Mouse (Mus musculus) CH12.LX (cell line): ENCODE data around the gene Pxk. TPM values are rescaled to one million over a fixed set of nuclear protein-coding genes. Genes with fewer than 3 reads are reported as not detected.

ENCODE experiments used
- DNase-seq: peaks from one replicate; pipeline ENCODE4 v3.0.0-alpha.2; 2013; ENCODE audit errors: extremely low read depth
- H3K27ac ChIP-seq: 2 replicates; pipeline ENCODE4 v1.5.1; 2012; ENCODE audit warnings: low read depth, mild to moderate bottlenecking, control low read depth, moderate library complexity; ENCODE audit not compliant: insufficient read depth
- H3K27me3 ChIP-seq: replicated peaks from 2 replicates; pipeline ENCODE3; 2012; ENCODE audit warnings: inconsistent platforms
- H3K36me3 ChIP-seq, 2 experiments: replicated peaks in 1 of 2; 2 replicates each; pipeline versions ENCODE3 to v1.6.1; 2012; ENCODE audit warnings: inconsistent platforms in 1 of 2, low read length in 1 of 2, mild to moderate bottlenecking in 1 of 2, mixed read lengths in 1 of 2, moderate library complexity in 1 of 2; ENCODE audit not compliant: control insufficient read depth in 1 of 2, insufficient read depth in 1 of 2
- H3K4me1 ChIP-seq, 2 experiments: 2 replicates each; pipeline ENCODE4 v1.6.1; 2012; ENCODE audit warnings: inconsistent platforms in 1 of 2, moderate library complexity in 1 of 2; ENCODE audit not compliant: insufficient read depth in 2 of 2, control insufficient read depth in 1 of 2
- H3K4me2 ChIP-seq: 2 replicates; pipeline ENCODE4 v1.6.1; 2012; ENCODE audit warnings: low read depth, mild to moderate bottlenecking, control low read depth; ENCODE audit not compliant: poor library complexity, insufficient read depth, severe bottlenecking
- H3K4me3 ChIP-seq, 3 experiments: fragments of 150-350 bp in 1 of 3; sonication (generic) in 1 of 3; replicated peaks in 1 of 3; 2 replicates each; pipeline versions ENCODE3 to v1.5.1; 2011 to 2012; ENCODE audit warnings: low read depth in 2 of 3, low read length in 2 of 3, mild to moderate bottlenecking in 2 of 3, moderate library complexity in 2 of 3, control low read depth in 1 of 3, improper control_type of control experiment in 1 of 3, inconsistent platforms in 1 of 3, mixed read lengths in 1 of 3; ENCODE audit not compliant: poor library complexity in 1 of 3
- H3K79me2 ChIP-seq: replicated peaks from 2 replicates; pipeline ENCODE4 v1.6.1; 2012; ENCODE audit warnings: mild to moderate bottlenecking, moderate library complexity; ENCODE audit not compliant: control insufficient read depth, poor library complexity, insufficient read depth, severe bottlenecking; ENCODE audit errors: extremely low read depth
- H3K9ac ChIP-seq: 2 replicates; pipeline ENCODE4 v1.6.1; 2012; ENCODE audit warnings: low read depth, mild to moderate bottlenecking, control low read depth, moderate library complexity; ENCODE audit not compliant: insufficient read depth
- H3K9me3 ChIP-seq: replicated peaks from 2 replicates; pipeline ENCODE3; 2012; ENCODE audit warnings: low read length, inconsistent platforms, mixed read lengths
- BHLHE40 ChIP-seq: IDR thresholded peaks from 2 replicates; pipeline ENCODE4 v1.6.1; 2011; ENCODE audit warnings: mild to moderate bottlenecking, low read depth, low read length, improper control_type of control experiment
- CHD1 ChIP-seq: IDR thresholded peaks from 2 replicates; pipeline ENCODE4 v1.6.1; 2012; ENCODE audit warnings: low read depth, low read length, improper control_type of control experiment, inconsistent platforms
- CHD2 ChIP-seq: IDR thresholded peaks from 2 replicates; pipeline ENCODE4 v1.6.1; 2011; ENCODE audit warnings: low read length, improper control_type of control experiment
- CTCF ChIP-seq, 2 experiments: IDR thresholded peaks in 1 of 2; conservative IDR thresholded peaks in 1 of 2; 2 replicates each; pipeline ENCODE4 v1.5.1; 2011 to 2012; ENCODE audit warnings: low read depth in 2 of 2, low read length in 2 of 2, improper control_type of control experiment in 1 of 2, inconsistent platforms in 1 of 2, mild to moderate bottlenecking in 1 of 2, moderate library complexity in 1 of 2
- E2F4 ChIP-seq: IDR thresholded peaks from 2 replicates; pipeline ENCODE4 v1.6.1; 2011; ENCODE audit warnings: low read depth, low read length, improper control_type of control experiment; ENCODE audit not compliant: insufficient replicate concordance
- ELF1 ChIP-seq: IDR thresholded peaks from 2 replicates; pipeline ENCODE4 v1.6.1; 2014; ENCODE audit warnings: low read depth, mild to moderate bottlenecking, inconsistent platforms, low read length, improper control_type of control experiment
- EP300 ChIP-seq: IDR thresholded peaks from 2 replicates; pipeline ENCODE4 v1.6.1; 2011; ENCODE audit warnings: low read length, improper control_type of control experiment
- ETS1 ChIP-seq: conservative IDR thresholded peaks from 2 replicates; pipeline ENCODE4 v1.6.1; 2012; ENCODE audit warnings: low read depth, mild to moderate bottlenecking, inconsistent platforms, low read length, improper control_type of control experiment, moderate library complexity
- GABPA ChIP-seq: IDR thresholded peaks from 2 replicates; pipeline ENCODE4 v1.6.1; 2012; ENCODE audit warnings: low read depth, low read length, improper control_type of control experiment, inconsistent platforms; ENCODE audit not compliant: insufficient replicate concordance
- HCFC1 ChIP-seq: IDR thresholded peaks from 2 replicates; pipeline ENCODE4 v1.6.1; 2012; ENCODE audit warnings: low read depth, mild to moderate bottlenecking, inconsistent platforms, low read length, improper control_type of control experiment
- IRF4 ChIP-seq: IDR thresholded peaks from 2 replicates; pipeline ENCODE4 v1.6.1; 2014; ENCODE audit warnings: low read depth, mild to moderate bottlenecking, inconsistent platforms, low read length, improper control_type of control experiment
- JUN ChIP-seq: IDR thresholded peaks from 2 replicates; pipeline ENCODE4 v1.6.1; 2011; ENCODE audit warnings: low read depth, mild to moderate bottlenecking, low read length, improper control_type of control experiment, moderate library complexity; ENCODE audit not compliant: insufficient read depth
- JUND ChIP-seq: conservative IDR thresholded peaks from 2 replicates; pipeline ENCODE4 v1.6.1; 2011; ENCODE audit warnings: low read depth, low read length, improper control_type of control experiment
- KAT2A ChIP-seq: IDR thresholded peaks from 2 replicates; pipeline ENCODE4 v1.6.1; 2012; ENCODE audit warnings: low read length, improper control_type of control experiment, inconsistent platforms; ENCODE audit not compliant: insufficient replicate concordance
- MAFK ChIP-seq: IDR thresholded peaks from 2 replicates; pipeline ENCODE4 v1.6.1; 2011; ENCODE audit warnings: low read length, improper control_type of control experiment; ENCODE audit not compliant: insufficient replicate concordance
- MAX ChIP-seq: IDR thresholded peaks from 2 replicates; pipeline ENCODE4 v1.6.1; 2011; ENCODE audit warnings: low read length, improper control_type of control experiment
- MAZ ChIP-seq: IDR thresholded peaks from 2 replicates; pipeline ENCODE4 v1.6.1; 2012; ENCODE audit warnings: low read depth, mild to moderate bottlenecking, inconsistent platforms, low read length, improper control_type of control experiment, moderate library complexity
- MEF2A ChIP-seq: IDR thresholded peaks from 2 replicates; pipeline ENCODE4 v1.6.1; 2014; ENCODE audit warnings: low read depth, mild to moderate bottlenecking, inconsistent platforms, low read length, improper control_type of control experiment, borderline replicate concordance
- MXI1 ChIP-seq: IDR thresholded peaks from 2 replicates; pipeline ENCODE4 v1.6.1; 2011; ENCODE audit warnings: mild to moderate bottlenecking, low read depth, low read length, improper control_type of control experiment
- MYC ChIP-seq: IDR thresholded peaks from 2 replicates; pipeline ENCODE4 v1.6.1; 2011; ENCODE audit warnings: low read depth, mild to moderate bottlenecking, improper control_type of control experiment, low read length
- NELFE ChIP-seq: IDR thresholded peaks from 2 replicates; pipeline ENCODE4 v1.6.1; 2011; ENCODE audit warnings: low read depth, low read length, improper control_type of control experiment
- NRF1 ChIP-seq: IDR thresholded peaks from 2 replicates; pipeline ENCODE4 v1.6.1; 2014; ENCODE audit warnings: low read depth, mild to moderate bottlenecking, inconsistent platforms, low read length, improper control_type of control experiment, moderate library complexity
- PAX5 ChIP-seq: IDR thresholded peaks from 2 replicates; pipeline ENCODE4 v1.6.1; 2012; ENCODE audit warnings: low read length, inconsistent platforms, mixed read lengths
- POLR2A ChIP-seq: IDR thresholded peaks from 2 replicates; pipeline ENCODE4 v1.6.1; 2011; ENCODE audit warnings: low read depth, mild to moderate bottlenecking, improper control_type of control experiment, low read length
- POLR2AphosphoS2 ChIP-seq: IDR thresholded peaks from 2 replicates; pipeline ENCODE4 v1.6.1; 2011; ENCODE audit warnings: low read depth, low read length, improper control_type of control experiment
- RAD21 ChIP-seq: IDR thresholded peaks from 2 replicates; pipeline ENCODE4 v1.6.1; 2011; ENCODE audit warnings: low read depth, mild to moderate bottlenecking, low read length, improper control_type of control experiment, moderate library complexity
- RCOR1 ChIP-seq: conservative IDR thresholded peaks from 2 replicates; pipeline ENCODE4 v1.6.1; 2012; ENCODE audit warnings: low read depth, mild to moderate bottlenecking, inconsistent platforms, low read length, improper control_type of control experiment
- SIN3A ChIP-seq: IDR thresholded peaks from 2 replicates; pipeline ENCODE4 v1.6.1; 2012; ENCODE audit warnings: low read length, improper control_type of control experiment, inconsistent platforms
- SMC3 ChIP-seq: IDR thresholded peaks from 2 replicates; pipeline ENCODE4 v1.6.1; 2011; ENCODE audit warnings: low read depth, low read length, improper control_type of control experiment
- TBP ChIP-seq: conservative IDR thresholded peaks from 2 replicates; pipeline ENCODE4 v1.6.1; 2011; ENCODE audit warnings: low read depth, low read length, improper control_type of control experiment
- TCF12 ChIP-seq: IDR thresholded peaks from 2 replicates; pipeline ENCODE4 v1.6.1; 2014; ENCODE audit warnings: low read depth, mild to moderate bottlenecking, inconsistent platforms, low read length, improper control_type of control experiment
- UBTF ChIP-seq: IDR thresholded peaks from 2 replicates; pipeline ENCODE4 v1.6.1; 2012; ENCODE audit warnings: low read depth, mild to moderate bottlenecking, inconsistent platforms, low read length, improper control_type of control experiment, moderate library complexity
- USF1 ChIP-seq: IDR thresholded peaks from 2 replicates; pipeline ENCODE4 v1.6.1; 2014; ENCODE audit warnings: low read depth, mild to moderate bottlenecking, inconsistent platforms, low read length, improper control_type of control experiment
- USF2 ChIP-seq: conservative IDR thresholded peaks from 2 replicates; pipeline ENCODE4 v1.6.1; 2011; ENCODE audit warnings: low read depth, low read length, improper control_type of control experiment
- ZC3H11A ChIP-seq: IDR thresholded peaks from 2 replicates; pipeline ENCODE4 v1.6.1; 2012; ENCODE audit warnings: low read depth, mild to moderate bottlenecking, inconsistent platforms, low read length, improper control_type of control experiment
- ZKSCAN1 ChIP-seq: IDR thresholded peaks from 2 replicates; pipeline ENCODE4 v1.6.1; 2012; ENCODE audit warnings: low read depth, inconsistent platforms, low read length, improper control_type of control experiment, borderline replicate concordance
- ZMIZ1 ChIP-seq: IDR thresholded peaks from 2 replicates; pipeline ENCODE4 v1.6.1; 2012; ENCODE audit warnings: low read depth, mild to moderate bottlenecking, inconsistent platforms, low read length, improper control_type of control experiment
- ZNF384 ChIP-seq: IDR thresholded peaks from 2 replicates; pipeline ENCODE4 v1.6.1; 2012; ENCODE audit warnings: low read depth, low read length, improper control_type of control experiment, inconsistent platforms
- dilution Hi-C: fragments of 300-500 bp; cut with MboI; formaldehyde crosslinking; loops from 2 replicates; pipeline ENCODE4 v1.14.3; 2020; ENCODE audit warnings: low sequenced_read_pairs; ENCODE audit not compliant: extremely low pct_unique_long_range_greater_than_20kb, extremely low pct_ligation_motif_present
- in situ Hi-C: fragments of 300-500 bp; cut with MboI; formaldehyde crosslinking; loops from 3 replicates; pipeline ENCODE4 v1.14.3; 2019; ENCODE audit warnings: low sequenced_read_pairs, low pct_ligation_motif_present, low pct_unique_long_range_greater_than_20kb, mixed read lengths
- polyA plus RNA-seq: library from polyadenylated mRNA; unstranded; fragments of >175 nt; gene quantifications from 2 replicates; pipeline ENCODE4 v1.2.1, GENCODE M21; 2012; ENCODE audit warnings: low read depth; ENCODE audit not compliant: insufficient read length
- total RNA-seq, 2 experiments: library from RNA; depleted of rRNA; stranded (reverse); fragments of 300-350 nt in 1 of 2; fragments of >200 nt in 1 of 2; gene quantifications; 2 replicates each; pipeline ENCODE4 v1.2.3; 2012 to 2014

The Pxk gene
- total and polyA plus RNA-seq, 3 experiments, result 11.7 to 55.7 (median 28.9) TPM

- Histone ChIP-seq H3K27me3 (no peaks in the 10 kb centered on the region), H3K4me2 (peak overlapping the region; percentile 41; the same call in 1 of the 2 replicates), H3K4me1 (peaks cover 30 to 83% of the 10 kb centered on the region in 2 experiments), H3K27ac (peak overlapping the region; percentile 82), H3K79me2 (peaks cover 6% of the 10 kb centered on the region; the same call in 1 of the 2 replicates), H3K4me3 (no peak overlapping the region)
- DNase-seq, result peak; percentile 87
- in situ Hi-C loops (no loop called here), dilution Hi-C loops (no loop called here)
- TF ChIP-seq MYC (peak; percentile 84; the same call in 1 of the 2 replicates), GABPA (no peak), RAD21 (no peak; the same call in 1 of the 2 replicates), ZKSCAN1 (no peak), HCFC1 (no peak; the same call in 1 of the 2 replicates), TCF12 (peak; percentile 84; the same call in 1 of the 2 replicates), ZMIZ1 (peak; percentile 56; the same call in 1 of the 2 replicates), MAZ (0 out of 2 replicates have a peak, but pooled peaks have one; percentile 36), NRF1 (no peak), USF1 (no peak), JUN (peak; percentile 84), USF2 (no peak), RCOR1 (peak; percentile 94), UBTF (no peak), CTCF (conservative IDR thresholded peaks at IDR 0.05 in 1 of 2, IDR thresholded peaks at IDR 0.05 in 1 of 2; ENCODE audit: low read depth in 2 of 2, low read length in 2 of 2) (no peak), IRF4 (peak; percentile 62), KAT2A (0 out of 2 replicates have a peak, but pooled peaks have one; percentile 42), MAX (no peak), POLR2AphosphoS2 (no peak), TBP (peak; percentile 74; the same call in 1 of the 2 replicates), MEF2A (peak; percentile 96), EP300 (peak; percentile 92), SIN3A (peak; percentile 75), ELF1 (peak; percentile 36; the same call in 1 of the 2 replicates), PAX5 (no peak), BHLHE40 (peak; percentile 98), E2F4 (peak; percentile 66; the same call in 1 of the 2 replicates), POLR2A (peak; percentile 44; the same call in 1 of the 2 replicates), CHD1 (no peak), ZC3H11A (no peak), JUND (peak; percentile 83), ZNF384 (peak; percentile 82), ETS1 (peak; percentile 94), CHD2 (peak; percentile 34), MXI1 (peak; percentile 55; the same call in 1 of the 2 replicates), MAFK (peak; percentile 82), NELFE (no peak), SMC3 (no peak)
- TF ChIP-seq, all 38 proteins: peak for 22
- peaks cover 0 to 42% of the 10 kb centered on the region in 2 experiments for H3K36me3 ChIP-seq
- H3K9me3 ChIP-seq, result peaks cover 5% of the 10 kb centered on the region
- H3K9ac ChIP-seq, result no peak overlapping the region
These were observed 16.3 kb downstream of the Pxk start for GRCm38 (mm10) chr14:8114306-8114705.
